Mouse (Mus musculus): ENCODE results near the gene Ceacam18.
"Not testable (repeated sequence)": the region's sequence is repeated elsewhere in the genome, so short reads cannot be mapped to it uniquely, and the experiment has no call there.

The Ceacam18 gene

DNA sequence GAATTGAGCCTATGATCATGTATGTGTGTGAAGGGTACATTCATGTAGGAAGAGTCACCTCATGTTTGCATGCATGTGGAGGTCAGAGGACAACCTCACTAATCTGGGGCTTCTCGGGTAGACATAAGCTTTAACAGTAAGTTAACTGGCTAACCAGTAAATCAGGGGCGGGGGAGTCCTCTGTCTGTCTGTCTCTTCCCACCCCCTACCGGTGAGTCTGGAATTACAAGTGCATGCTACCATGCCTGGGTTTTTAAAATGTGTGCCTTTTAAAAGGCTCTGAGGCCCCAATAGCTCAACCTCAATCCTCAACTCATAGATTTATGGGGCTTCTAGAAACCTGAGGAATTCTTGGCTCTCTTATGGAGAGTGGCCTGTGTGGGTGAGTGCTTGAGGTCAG is 34.1 kb downstream of the Ceacam18 start:
- DNase-seq (ENCODE audit: low spot score) = no peak

DNA sequence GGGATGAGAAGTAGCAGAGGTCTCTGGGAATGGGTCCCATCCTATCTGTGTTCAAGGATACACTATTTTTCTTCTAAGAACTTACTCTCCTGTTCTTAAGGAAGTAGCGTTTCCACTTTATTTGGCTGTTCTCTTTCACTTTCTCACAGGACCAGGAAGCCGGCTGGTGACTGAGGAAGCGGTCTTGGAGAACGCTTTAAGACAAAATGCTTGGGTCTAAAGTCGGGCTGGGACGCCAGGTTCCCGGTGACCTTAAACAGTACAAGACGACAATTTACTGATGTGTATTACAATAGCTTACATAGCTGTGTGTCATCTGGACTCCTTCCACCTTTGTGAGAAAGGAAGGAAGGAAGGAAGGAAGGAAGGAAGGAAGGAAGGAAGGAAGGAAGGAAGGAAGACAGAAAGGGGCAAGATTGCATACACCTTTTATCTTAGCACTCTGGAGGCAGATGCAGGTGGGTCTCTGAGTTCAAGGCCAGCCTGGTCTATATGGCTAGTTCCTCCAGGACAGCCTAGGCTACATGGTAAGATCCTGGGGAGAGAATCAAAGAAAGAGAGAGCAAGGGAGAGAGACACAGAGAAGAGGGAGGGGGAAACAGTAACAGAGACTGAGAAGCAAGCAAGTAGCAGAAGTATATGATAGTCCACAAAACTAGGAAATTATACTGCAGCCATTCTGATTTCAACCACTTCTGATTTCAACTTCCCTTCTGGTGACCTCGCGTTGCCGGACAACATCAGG is 36.7 kb downstream of the Ceacam18 start:
- no peak for DNase-seq (ENCODE audit: low spot score)

DNA sequence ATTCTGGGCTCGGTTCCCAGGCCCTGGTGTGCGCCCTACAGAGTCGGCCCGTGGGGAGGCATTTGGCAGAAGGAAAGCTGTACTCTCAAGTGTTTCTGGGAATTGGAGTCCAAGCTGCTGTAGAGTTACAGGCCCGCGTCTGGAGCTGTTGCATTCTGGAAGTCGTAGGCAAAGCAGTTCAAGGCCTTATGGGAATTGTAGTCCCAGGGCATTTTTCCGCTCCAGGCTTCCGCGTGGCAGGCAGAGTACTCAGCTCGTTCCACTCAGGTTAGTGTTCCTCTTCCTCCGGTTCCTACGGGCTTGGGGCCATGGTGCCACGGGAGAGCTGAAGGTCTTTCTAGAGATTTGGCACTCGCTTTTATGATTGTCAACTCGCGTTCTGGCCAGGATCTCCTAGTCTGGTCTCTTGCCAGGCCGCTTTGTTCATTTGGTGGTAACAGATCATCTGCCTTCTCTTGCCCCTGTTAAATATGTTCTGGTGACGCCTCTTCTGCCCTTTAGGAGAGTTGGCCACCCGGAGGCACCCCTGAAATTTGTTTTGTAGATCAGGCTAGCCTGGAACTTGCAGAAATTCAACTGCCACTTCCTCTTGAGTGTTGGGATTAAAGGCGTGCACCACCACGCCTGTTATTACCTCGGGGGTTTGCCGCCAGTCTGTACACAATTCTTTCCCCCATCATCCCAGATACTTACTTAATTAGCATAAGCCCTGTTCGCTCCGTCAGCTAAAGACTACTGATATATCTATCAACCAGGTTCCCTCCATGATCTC is 37.5 kb downstream of the Ceacam18 start, which contains the start of gene Ctu1:
TSS of gene Ctu1 (plus strand) at position 208 of the 772 bp plus-strand sequence.
- DNase-seq (ENCODE audit: low spot score) = peak; percentile 70

DNA sequence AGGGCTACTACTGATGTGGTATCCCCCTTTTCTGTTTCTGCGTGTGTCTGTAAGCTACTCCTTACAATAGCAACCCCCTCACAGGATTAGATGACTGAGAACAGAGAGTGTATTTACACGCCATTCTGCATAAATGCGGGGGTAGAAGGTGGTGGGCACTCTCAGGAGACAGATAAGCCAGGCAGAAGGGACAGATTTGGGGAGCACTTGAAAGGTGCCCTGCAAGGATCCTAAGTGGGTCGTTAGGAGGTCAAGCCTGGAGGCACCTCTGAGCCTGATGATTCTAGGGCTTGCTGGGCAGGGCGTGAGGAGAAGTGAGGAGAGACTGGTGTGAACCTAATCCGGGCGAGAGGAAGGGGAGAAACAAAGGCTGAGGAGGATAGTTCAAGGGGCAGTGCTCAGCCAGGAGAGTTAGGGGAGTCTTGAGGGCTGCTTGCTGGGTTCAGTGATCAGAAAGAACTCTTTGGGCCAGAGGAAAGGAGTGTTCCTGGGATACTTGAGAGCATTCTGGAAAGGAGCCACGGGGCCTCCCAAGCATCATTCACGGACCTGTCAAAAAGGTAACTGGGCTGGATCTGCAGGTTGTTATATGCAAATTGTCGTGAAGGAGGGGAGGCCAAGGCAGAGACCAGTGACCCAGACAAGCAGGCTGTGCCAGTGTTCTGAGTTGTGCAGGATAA is 38.2 kb downstream of the Ceacam18 start:
- DNase-seq (ENCODE audit: low spot score) = no peak

DNA sequence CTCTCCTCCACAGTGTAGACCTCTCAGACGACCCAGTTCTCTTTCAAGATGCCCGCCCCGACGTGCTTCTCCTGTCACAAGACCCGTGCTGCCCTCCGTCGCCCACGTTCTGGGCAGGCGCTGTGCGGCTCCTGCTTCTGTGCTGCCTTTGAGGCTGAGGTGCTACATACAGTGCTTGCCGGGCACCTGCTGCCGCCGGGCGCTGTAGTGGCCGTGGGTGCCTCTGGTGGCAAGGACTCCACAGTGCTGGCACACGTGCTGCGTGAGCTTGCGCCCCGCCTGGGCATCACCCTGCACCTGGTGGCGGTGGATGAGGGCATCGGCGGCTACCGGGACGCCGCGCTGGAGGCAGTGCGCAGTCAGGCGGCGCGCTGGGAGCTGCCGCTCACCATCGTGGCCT is 40.6 kb downstream of the Ceacam18 start:
- DNase-seq (ENCODE audit: low spot score) = no peak

DNA sequence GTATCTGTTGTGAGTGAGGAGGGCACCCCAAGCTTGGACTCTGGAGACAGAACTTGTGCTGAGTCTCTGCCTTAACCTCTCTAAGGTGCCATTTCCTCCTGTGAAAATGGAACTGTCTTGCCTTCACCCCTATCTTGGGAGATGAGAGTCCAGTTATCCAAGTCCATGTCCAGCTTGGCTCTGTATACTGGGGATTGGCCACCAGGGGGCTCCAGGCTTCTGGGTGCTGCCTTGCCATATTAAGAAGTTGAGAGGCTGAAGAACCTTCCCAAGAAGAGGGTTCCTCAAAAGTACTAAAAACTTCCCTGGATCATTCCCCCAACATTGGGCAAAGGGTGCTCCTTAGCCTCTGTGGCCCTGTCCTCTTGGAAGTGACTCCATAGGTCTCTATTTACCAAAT is 44.0 kb downstream of the Ceacam18 start:
- DNase-seq (ENCODE audit: low spot score) = no peak

DNA sequence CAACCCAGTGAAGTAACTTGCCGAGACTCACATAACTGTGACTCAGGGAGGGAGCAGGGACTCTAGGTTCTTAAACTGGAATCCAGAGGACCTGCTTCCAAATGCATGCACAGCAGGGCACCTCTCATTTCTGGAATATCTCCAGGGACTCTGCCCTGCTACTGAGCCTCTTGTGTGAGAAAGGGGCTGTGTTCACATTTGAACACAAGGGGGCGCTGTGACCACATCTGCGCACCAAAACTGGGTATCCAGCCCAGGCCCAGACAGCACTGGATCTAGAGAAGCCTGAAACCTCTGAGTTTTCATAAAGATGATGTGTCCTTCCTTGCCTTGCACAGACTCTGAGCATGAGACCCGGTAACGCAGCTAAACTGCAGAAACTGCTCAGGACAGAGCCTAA is 46.5 kb downstream of the Ceacam18 start:
- DNase-seq (ENCODE audit: low spot score) = peak; percentile 17

DNA sequence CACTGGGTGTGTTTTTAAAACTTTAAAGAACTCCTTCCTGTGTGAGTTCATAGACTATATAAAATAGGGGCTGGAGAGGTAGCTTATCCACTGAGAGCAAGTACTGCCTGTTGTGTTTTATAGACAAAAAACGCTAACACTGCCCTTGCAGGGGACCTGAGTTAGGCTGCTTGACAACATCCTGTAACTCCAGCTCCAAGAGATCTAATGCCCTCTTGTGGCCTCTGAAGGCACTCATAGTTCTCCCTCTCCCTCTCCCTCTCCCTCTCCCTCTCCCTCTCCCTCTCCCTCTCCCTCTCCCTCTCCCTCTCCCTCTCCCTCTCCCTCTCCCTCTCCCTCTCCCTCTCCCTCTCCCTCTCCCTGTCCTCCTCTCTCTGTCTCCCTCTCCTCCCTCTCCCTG is 48.0 kb downstream of the Ceacam18 start:
- not testable (repeated sequence) for DNase-seq (ENCODE audit: low spot score)

DNA sequence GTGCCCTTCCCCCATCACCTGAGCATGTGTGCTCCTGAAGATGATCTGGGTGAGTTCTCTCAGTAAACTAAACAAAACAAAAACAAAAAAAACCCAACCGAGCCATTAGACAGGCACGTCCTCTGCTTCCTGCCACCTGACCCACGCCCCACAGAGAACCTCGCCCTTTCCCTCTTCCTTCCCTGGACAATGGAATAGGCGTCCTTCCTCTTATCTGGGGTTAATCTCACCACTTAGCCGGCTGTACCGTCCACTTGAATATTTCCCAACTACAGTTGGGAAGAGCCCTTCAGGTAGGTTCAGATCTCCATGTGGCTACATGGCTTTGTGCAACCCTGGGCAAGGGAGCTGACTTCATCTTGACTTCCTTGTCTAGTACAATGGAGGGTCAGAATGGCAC is 50.6 kb downstream of the Ceacam18 start:
- DNase-seq (ENCODE audit: low spot score) = no peak

DNA sequence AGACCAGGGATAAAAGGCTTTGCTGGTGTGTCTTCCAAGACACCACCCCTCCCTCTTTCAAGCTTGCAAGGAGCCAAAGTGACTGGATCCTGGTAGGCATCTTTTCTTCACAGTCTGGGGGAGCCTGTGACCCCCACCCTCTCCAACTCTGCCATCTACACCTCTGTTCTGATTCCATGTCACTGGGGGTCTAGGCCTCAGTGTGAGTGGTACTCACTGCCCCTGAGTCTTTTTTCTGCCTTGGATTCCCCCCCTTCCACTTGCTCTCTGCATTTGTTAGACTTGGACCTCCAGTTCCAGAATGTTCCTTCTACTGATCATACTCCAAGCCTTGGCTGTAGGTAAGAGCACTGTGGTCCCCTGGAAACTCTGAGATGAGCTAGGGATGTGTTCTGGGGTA is 55.6 kb downstream of the Ceacam18 start, which contains the start of gene Klk14:
TSS of gene Klk14 (plus strand) at position 301 of the 400 bp plus-strand sequence.
- no peak for DNase-seq (ENCODE audit: low spot score)

Data from ovary, postnatal 10 days (tissue).